Mouse (Mus musculus) thymus, postnatal 25 days (tissue): ENCODE results near the gene Pop7.

Experiments used
- DNase-seq: peaks from one replicate; pipeline ENCODE4 v3.0.0; 2022

Gene Pop7

DNA sequence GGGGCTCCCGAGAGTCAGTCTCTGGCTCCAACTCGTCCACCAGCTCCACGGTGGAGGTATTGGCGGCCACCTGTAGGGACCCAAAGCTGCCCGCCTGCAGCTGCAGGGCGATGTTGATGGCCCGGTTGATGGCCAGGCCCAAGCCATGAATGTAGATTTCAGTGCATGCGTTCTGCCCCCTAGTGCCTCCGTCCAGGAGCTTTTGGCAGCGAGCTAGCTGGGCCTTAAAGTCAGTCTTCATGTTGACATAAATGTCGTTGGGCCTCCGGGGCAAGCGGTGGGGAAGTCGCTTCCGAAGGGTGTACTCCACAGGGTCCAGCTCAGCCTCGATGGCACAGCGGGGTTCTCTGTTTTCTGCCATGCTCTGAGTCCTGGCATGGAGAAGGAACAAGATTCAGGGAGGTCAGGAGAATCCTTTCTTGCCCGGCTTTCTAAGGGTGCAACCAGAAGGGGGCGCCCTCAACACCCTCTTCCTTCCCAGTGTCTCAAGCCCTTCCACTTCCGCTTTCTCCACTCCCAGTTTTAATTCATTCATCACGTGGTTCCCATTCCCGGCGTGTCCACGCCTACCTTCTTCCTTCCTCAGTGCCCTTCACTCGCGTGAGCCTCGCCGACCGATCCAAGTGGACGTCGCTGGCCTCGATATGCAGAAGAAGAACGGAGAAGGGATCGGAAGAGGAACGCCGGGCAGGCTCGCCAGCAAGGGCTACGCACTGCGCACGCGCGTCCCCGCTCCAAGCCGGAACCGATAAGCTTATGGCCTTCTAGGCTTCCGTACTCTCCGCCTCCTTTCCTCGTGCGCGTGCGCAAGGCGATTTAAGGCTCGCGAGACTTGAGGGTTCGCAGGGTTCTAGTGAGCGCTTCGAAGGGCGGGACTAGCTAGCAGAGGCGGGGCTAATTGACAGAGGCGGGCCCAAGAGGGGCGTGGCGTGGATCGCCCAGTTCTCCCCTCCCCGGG lies at the start of gene Pop7:
Gene Pop7 (minus strand): TSS at position 810 of the 958 bp plus-strand sequence.
- DNase-seq, result peak; percentile 100

DNA sequence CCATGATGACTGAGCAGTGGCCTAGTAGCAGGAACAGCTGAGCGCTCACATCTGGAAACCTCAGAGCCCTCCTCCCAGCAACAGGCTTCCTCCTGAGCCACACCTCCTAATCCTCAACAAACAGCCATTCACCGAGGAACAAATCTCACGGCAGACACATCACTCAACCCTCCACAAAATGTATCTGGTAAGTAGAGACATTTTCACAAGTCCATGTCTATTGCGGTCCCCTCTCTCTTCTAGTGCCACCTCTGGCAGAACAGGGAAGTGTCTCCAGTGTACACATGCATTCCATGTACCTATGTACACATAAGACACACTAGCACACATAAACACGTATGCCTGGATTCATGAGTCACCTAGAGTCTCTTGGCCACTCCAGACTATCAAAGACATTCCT lies 48.8 kb upstream of the Pop7 start:
- peak; percentile 32 for DNase-seq

DNA sequence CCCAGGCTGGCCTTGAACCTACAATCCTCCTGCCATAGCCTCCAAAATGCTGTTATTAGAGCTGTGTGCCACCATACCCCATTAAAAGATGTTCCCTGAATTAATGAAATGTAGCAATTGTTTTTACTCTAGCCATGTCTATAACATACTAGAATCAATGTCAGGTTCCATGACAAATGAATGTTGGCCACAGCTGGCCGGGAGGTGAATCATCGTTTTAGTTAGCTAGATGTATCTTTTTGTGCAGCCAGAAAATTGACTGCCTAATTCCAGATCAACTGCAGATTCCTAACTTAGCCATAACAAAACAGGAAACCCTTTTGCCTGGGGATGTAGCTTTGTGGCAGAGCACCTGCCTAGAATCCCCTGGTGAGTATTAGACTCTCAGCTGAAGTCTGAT lies 47.5 kb upstream of the Pop7 start:
- DNase-seq, result no peak

DNA sequence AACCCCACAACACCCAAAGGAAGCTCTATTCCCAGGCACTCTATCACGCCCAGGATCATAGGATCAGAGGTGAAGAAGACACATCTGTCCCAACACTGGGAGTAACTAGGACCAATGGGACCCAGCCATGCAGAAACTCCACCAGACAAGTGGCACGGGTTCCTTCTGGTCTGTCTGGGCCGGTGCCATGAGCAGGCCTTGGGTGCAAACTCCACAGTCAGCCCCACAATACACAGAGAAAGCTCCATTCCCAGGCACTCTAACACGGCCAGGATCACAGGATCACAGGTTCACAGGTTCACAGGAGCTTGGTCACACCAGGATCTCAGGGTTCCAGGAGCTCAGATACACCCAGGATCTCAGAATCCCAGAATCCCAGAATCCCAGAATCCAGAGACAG lies 43.3 kb upstream of the Pop7 start:
- no peak for DNase-seq

DNA sequence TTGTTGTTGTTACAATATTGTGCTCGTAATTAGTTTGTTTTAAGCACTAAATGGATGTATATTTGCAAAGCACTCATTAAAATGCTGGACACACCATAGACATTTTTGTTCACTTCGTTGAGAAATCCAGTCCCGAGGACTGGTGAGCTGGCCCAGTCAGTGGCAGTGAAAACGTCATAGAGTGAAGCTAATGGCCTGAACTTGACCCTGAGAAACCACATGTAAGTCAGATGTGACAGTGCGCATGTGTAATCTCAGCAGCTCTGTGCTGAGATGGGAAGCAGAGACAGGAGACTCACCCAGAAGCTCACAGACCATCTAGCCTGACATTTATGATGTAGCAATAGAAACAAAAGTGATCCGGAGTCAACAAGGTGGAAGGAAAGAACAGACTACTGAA lies 42.6 kb upstream of the Pop7 start:
- no peak for DNase-seq

DNA sequence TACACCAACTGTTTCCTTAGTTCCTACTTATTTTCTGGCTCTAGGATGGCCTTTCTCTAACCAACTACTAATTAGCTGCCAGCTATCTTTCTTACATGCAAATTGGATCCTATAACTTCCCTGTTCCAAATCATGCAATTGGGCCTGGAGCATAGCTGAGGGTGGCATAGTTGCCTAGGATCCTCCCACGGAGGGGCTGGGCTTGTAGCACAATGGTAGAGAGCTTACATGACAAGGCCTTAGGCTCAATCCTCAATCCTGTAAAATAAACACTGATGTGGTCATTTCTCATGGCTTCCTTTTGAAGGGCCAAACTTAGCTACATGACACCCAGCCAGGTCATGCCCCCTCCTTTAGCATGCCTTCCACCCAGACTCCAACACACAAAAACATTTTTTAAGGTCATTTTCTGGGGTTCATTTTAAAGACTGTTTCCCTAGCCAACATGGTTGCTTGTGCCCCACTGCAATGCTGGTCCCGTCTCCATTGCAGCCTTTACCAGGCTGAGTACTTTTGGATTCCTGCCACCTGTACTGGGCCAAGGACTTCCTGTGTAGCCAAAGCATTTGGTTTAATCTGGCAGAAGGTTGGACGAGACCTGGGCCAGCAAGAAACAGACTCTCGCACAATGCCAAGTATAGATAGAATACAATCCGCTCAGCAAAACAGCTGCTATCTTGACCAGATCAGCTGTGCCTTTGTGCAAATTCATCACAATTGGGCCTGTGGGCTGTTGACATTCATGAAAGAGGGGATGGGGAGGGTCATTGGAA lies 39.6 kb upstream of the Pop7 start:
- no peak for DNase-seq

DNA sequence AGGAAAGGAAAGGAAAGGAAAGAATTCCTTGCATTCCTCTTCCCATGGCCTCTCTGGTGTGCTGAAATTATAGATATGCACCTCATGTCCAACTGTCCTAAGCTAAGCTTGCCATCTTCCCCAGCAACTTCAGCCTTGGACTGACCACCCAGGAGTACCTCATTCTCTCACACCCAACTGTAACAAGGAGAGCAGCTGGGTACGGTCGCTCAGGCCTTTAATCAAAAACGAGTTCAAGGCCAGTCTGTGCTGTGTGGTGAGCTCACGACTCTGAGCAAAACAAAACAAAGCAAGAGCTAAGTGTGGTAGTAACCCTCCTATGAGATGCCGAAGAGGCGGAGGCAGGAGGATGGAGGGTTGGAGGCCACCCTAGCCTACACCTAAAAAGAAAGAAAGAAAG lies 38.7 kb upstream of the Pop7 start:
- no peak for DNase-seq

DNA sequence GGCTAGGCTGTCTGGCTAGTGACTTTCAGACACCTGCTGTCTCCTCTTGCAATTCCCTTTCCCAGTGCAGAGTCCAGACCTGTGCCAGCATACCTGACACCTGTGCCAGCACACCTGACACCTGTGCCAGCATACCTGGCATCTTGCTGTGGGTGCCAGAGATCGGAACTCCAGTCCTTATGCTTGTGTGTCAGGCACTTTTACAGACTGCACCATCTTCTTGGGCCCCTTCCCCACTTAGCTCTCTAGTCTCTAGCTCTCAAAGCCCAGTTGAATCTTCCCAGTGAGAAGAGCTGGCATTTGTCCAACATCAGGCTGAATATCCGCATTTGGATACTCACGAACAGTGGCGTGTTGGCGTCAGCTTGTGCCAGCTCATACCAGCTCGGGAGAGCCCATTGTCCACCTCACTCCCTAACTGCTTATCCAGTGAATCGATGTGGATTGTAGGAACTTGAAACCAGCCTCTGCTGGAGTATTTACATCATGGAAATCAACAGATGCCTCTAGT lies 37.0 kb upstream of the Pop7 start:
- no peak for DNase-seq

DNA sequence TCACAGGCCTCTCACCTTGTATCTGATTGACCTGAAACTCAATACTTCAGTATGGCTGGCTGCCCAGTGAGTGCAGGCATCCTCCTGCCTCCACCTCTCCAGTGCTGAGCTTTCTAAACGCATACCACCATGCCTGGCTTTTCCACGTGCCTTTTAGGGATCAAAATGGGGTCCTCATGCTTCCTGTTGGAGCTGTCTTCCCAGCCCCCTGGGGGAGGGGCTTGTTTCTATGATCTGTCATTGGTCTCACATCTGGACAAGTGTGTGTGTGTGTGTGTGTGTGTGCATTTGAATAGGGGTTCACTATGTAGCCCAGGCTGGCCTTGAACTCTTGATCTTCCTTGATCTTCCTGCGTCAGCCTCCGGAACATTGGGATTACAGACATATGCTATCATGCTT lies 35.1 kb upstream of the Pop7 start:
- DNase-seq, result no peak

DNA sequence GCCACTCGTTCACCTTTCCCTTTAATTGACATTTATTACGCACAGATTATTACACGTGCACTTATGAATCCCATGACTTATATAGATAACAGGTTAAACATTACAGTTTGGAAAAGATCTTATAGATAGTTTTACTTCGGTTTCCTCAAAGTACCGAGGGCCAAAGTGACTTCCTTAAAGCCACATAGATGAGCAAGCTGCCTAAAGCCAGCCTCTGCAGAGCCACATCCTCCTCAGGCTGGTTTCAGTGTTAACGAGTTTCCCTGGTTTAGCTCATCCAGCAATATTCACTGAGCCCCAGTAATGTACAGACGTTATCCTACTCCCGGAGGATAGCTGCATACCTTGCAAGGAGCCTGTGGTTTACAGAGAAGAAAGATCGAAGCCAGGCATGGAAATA lies 33.0 kb upstream of the Pop7 start:
- no peak for DNase-seq

DNA sequence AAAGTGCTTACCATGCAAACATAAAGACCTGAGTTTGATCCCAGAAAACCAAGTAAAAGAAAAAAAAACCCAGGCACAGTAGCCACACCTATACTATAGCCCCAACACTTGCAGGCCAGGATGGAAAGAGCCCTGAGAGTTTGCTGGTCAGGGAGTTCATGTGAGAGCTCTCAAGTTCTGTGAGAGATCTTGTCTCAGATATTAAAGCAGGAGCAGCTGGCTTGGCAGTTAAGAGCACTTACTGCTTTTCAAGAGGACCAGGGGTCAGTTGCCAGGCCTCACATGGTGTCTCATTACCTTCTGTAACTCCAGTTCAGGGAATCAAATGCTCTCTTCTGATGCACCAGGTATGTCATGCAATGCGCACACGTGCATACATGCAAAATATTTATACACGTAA lies 32.4 kb upstream of the Pop7 start:
- no peak for DNase-seq

DNA sequence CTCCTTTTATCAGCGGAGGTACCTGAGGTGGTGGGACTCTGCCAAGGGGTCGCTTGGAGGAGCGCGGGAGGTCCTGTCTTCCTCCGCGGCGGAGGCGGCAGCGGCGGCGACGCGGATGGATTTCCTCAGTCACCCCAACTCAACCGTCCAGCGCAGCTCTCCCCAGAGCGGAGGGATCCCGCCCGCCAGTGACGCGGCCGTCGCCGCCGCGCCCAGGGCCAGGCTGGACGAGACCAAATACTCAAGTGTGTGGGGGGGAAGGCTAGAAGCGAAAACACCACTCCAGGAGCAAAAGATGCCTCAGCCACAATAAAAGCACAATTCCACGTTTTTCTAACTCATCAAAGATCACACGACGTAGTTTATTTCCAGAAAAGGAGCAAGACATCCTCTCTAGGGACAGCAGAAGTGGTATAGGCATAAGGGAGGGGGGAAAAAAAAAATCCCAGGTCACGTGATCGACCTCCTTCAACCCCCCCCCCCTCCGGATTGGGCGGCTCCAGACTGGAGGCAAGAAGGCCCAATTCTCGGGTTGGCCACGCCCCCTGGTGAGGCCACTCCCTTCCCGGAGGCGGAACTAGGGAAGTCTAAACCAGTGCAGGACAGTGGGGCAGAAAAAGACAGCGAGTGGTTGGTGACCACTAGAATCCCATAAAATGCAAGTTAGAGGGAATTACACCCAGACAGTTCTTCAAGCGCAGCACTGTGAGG lies 31.0 kb upstream of the Pop7 start, which contains the start of the genes Epo and Gnb2:
Gene Epo (minus strand): TSS at position 126 of the 711 bp plus-strand sequence.
Gene Gnb2 (minus strand): TSS at position 394 of the 711 bp plus-strand sequence.
- peak; percentile 98 for DNase-seq

DNA sequence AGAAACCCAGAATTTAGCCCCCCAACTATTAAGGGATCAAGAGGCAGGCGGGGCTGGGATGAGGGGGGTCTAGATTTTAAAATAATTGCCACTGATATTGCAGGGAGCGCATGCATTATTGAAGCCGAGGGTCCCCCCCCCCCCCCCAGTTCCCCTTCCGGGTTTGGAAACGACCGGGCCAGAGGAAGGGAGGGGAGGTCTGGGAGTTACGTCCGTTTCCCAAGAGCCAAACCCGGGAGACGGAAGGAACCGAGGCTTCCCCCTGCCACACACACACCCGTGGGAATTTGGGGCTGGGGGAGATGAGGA lies 30.4 kb upstream of the Pop7 start:
- DNase-seq, result no peak

DNA sequence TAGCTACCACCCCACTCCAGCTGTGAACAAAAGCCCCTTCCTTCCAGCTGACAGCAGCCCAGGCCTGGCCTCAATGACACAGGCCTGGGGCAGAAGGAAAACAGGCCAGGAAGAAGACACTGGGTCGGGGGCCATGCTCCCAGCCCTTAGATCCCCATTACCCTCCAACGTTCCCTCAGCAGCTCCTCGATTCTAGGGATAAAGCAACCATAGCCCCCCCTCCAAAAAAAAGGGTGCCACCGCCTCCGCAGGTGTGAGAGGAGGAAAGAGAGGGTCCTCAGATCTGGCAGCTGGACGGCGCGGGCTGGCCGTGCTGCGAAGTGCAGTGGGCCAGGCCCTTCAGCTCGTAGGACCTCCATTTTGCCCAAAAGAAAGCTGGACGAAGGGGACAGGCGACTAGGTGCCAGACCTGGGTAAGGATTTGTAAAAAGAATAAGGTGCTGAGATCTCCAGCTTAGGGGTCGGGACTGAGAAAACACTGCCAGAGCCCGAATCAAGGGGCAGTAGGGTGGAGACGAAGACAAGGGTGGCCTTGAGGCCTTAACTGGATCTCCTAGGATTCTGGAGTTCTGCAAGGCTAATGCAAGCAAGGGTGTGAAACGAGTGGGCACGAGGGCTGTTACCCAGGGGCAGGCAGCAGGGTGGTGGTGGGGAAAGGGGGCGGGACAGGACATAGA lies 30.0 kb upstream of the Pop7 start:
- peak; percentile 42 for DNase-seq

DNA sequence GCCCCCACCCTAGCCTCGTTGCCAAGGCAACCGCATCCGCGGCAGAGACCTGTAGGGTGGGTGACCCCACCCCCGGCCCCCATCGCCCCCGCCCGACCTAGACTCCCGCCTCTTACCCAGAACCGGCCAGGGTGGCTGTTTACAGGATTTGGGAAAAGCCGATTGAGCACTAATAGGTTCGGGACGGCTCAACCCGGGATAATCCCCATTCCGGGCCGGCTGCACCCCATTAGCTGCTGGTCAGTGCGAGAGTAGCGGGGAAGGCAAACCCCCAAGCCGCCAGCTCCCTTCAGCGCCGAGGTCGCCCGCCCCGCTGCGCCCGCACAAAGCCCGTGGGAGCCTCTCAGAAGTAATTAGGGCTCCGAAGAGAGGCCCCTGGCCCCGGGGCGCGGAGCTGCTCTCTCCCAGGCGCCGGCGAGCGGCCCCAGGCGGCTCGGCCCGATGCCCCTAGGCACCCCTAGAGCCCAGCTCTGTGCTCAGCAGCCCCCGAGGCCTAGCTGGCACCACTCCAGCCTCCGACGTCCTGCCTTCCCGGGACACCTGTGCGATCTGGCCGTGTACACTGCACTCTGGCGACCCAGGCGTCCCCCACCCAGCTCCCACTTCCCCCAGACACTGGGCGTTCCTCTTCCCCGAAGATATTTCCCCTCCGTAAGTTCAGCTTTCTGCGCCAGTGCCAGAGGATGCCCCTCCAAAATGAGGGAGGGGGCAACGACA lies 29.3 kb upstream of the Pop7 start:
- DNase-seq, result peak; percentile 67

DNA sequence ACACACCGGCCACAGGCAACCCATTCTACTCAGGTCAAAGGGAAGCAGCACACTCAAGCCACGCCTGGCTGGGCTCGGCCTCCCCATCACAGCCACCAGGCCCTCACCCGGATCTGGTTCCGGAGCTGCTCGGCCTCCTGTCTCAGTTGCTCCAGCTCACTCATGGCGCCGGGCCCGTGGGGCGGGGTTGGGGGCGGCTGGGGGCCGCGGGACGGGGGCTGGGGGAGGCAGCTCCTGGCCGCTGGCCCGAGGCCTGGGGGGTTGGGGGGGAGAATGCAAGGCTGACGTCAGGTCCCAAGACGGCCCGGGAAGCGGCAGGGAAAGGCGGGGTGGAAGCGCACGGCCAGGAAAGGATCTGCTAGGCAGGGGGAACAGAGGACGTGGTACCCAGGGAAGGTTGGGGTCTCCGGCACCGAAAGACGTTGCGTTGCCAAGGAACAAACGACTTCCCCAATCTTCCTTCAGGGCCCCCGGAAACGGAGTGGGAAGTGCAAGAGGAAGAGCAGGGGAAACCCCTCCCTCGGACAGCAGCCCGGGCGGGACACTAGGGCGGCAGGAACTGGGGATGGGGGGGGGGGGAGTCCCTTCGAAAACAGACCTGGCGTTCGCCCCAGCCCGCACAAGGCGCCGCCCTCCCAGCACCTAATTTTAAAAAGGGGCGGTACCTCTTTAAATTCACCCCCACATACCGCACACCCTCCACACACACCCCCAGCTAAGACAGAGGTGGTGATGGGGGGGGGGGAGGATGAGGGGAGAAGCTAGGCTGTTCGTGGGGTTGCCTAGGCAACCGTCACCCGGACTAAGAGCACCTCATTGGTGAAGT lies 28.5 kb upstream of the Pop7 start:
- peak; percentile 36 for DNase-seq

DNA sequence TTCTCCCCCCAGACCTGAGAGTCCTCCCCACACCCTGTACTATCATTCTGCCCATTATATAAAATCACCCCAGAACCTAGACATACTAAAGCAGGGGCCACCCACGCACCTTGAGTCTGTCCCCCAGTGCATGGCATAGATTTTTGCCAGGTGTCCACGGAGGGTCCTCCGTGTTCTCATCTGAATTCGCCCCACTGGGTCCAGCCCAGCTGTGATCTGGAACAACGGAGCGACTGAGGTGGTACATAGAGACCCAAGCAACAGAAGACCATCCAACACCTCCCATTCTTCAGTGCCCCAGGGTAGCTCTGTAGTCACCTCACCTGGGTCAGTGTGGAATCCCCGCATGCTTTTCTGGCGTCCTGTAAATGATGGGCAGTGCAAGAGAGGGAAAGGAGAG lies 27.8 kb upstream of the Pop7 start:
- no peak for DNase-seq

DNA sequence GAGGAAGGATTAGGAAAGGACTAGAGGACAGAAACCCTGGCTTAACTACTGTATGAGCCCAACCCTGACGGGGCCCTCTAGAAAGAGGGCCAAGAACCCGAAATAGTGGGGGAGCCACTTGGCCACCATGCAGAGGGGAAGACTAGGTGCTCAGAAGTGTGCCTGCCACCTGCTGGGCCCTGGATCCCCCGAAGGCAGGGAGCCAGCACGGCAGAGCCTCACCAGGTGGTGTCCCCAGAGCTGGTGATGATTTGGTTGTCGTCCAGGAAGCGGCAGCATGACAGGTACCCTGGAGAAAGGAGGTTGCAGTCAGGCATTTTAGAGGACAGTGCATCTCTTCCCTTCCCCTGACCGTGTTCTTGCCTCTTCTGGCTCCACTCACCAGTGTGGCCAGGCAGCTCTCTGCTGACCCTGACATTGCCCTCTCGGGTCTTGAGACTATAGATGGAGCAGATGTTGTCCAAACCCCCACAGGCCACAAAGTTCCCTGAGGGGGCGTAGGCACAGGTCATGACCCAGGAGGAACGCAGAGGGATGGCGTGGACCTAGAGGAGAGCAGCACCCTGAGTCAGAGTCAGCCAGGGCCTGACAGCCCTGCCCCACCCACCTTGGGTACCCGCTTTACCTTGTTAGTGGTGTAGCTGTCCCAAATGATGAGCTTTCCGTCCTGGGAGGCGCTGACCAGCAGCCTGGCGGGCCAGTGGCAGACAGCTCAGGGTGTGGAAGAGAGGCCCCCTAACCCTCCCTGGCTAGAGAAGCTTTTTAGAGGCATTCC lies 27.1 kb upstream of the Pop7 start:
- DNase-seq, result no peak

DNA sequence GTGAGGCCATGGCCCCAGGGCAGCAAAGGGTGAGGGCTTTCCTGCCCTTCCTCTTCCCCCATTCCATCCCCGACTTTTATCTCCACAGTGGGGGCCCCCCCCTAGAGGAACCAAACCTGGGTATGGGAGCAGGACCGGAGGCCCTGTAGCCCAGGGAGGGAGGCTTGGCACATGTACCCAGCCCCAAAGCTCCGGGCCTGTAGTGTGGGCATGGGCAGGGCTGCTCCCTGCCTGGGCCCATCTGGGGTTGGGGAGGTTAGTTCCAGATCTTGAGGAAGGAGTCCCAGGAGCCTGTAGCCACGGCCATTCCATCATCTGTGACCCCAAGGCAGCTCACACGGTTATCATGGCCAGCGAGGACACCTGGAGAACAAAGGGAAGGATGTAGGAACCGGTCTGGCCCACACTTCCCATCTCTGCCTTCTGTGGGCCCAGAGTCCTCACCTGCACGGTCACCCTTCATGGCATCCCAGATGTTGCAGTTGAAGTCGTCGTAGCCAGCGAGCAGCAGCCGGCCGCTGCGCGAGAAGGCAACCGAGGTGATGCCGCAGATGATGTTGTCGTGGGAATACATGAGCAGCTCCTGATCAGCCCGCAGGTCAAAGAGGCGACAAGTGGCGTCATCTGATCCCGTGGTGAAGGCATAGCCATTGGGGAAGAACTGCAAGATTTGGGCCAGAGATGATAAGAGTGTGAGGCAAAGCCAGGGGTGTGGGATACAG lies 26.1 kb upstream of the Pop7 start:
- DNase-seq, result no peak

DNA sequence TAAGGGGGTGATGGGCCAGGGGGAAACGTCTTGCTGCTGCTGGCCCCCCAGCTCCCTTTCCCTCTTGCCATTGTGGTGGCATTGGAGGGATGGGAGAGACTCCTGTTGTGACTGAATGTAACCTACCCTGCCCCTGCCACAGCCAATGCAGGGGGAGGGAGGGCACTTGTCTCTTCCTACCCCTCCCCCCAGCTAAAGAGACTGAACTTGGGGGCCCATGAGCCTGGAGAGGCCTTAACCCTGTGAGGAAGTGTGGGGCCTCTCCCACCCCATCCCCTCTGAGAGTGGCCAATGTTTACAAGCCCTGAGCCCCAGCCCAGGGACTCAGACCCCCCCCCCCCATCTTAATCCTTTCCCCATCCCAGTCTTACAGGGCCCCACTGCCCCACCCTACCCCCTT lies 25.1 kb upstream of the Pop7 start:
- DNase-seq, result no peak
